Mouse (Mus musculus) limb, embryonic 10.5 days (tissue): ENCODE results near the gene Pcnx. TPM values are rescaled to one million over a fixed set of nuclear protein-coding genes. Genes with fewer than 3 reads are reported as not detected.
A peak's percentile ranks its signal among the peaks of the same experiment; 100 is the strongest.

Experiments used
- DNase-seq: peaks from one replicate; pipeline ENCODE4 v3.0.0-alpha.2; 2017; ENCODE audit warnings: low spot score
- H3K27ac ChIP-seq: fragments of 300-500 bp; sonication (generic); 2 replicates; pipeline ENCODE4 v1.5.1; 2016; ENCODE audit warnings: mild to moderate bottlenecking
- H3K27me3 ChIP-seq: fragments of 300-500 bp; sonication (generic); 2 replicates; pipeline ENCODE4 v1.6.1; 2016; ENCODE audit warnings: low read depth, mild to moderate bottlenecking; ENCODE audit not compliant: poor library complexity, severe bottlenecking
- H3K36me3 ChIP-seq: fragments of 300-500 bp; sonication (generic); 2 replicates; pipeline ENCODE4 v1.6.1; 2016; ENCODE audit warnings: mild to moderate bottlenecking, moderate library complexity
- H3K4me1 ChIP-seq: fragments of 300-500 bp; sonication (generic); 2 replicates; pipeline ENCODE4 v1.6.1; 2016
- H3K4me3 ChIP-seq: fragments of 300-500 bp; sonication (generic); 2 replicates; pipeline ENCODE4 v1.5.1; 2016; ENCODE audit warnings: mild to moderate bottlenecking, moderate library complexity
- H3K9me3 ChIP-seq: fragments of 300-500 bp; sonication (generic); replicated peaks from 2 replicates; pipeline ENCODE4 v1.6.1; 2016; ENCODE audit warnings: mild to moderate bottlenecking
- WGBS: fragments of 180-500 bp; shearing (Covaris S2); methylation state at CpG from one replicate; pipeline ENCODE4 v1.1.7; 2016; 5-methylcytosine and 5-hydroxymethylcytosine counted together
- polyA plus RNA-seq: library from polyadenylated mRNA; unstranded; fragments of >200 nt; fragmentation: Nextera tagmentation; extraction: Ambion mirVana; gene quantifications from 2 replicates; pipeline ENCODE4 v1.2.1, GENCODE M21; 2016

Gene Pcnx
- polyA plus RNA-seq, 1 experiment from 2014 or later = 8.3 TPM

DNA sequence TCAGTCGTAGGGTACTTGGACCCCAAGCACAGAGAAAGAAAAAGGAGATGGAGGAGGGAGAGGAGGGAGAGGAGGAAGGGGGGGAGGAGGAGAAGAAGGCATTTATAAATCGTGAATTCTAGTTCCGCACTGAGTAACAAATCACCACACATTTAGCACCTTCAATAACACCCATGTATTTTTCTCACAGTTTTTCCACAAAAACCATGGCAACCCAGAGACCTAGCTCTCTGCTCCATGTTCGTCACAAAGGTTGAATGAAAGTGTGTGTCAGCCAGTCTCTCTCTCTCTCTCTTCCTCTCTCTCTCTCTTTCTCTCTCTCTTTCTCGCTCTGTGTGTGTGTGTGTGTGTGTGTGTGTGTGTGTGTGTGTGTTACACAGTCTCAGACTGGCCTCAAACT, 22.4 kb upstream of the Pcnx start:
- Histone ChIP-seq H3K9me3 (no peaks in the 10 kb centered on the region), H3K27ac (no peak overlapping the region), H3K4me1 (peaks cover 3% of the 10 kb centered on the region; the same call in 1 of the 2 replicates), H3K27me3 (no peaks in the 10 kb centered on the region), H3K36me3 (no peaks in the 10 kb centered on the region), H3K4me3 (no peak overlapping the region)
- WGBS = 77% methylated on average over 5 of the region's 5 CpGs
- no peak for DNase-seq

DNA sequence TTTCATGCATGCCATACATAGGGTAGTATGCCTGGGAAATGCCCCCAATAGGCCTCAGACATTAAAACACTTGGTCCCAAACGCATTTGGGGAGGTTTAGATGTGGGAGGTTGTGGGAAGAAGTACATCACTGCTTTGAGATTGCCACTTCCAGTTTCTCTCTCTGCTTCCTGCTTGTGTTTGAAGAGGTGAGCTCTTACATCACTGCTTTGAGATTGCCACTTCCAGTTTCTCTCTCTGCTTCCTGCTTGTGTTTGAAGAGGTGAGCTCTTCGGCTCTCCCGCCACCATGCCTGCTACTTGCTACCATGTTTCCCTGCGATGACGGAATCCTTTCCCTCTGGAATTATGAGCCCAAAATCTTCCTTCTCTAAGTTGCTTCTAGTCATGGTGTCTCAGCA, 20.2 kb upstream of the Pcnx start:
- 95% methylated on average over 5 of the region's 5 CpGs for WGBS
- no peaks in the 10 kb centered on the region for H3K9me3 ChIP-seq

DNA sequence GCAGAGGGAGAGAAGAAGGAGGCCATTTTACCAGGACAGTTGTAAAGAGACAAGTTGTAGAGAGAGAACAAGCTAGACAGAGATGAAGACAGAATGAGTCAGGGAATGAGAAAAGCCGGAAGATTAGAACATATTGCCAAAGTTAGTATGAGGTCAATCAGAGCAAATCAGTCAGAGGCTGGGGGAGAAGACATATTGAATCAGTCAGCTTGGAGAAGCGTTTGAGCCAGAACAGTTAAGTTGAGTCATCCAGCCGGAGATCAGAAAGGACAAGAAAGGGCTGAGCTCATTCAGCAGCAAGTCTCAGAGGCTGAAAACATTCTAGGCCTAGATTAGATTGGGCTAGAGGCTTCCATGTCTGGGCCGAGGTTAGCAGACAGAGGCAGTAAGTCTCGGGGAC, 18.8 kb upstream of the Pcnx start:
- Histone ChIP-seq H3K27me3 (peaks cover 8% of the 10 kb centered on the region), H3K9me3 (no peaks in the 10 kb centered on the region), H3K27ac (no peak overlapping the region), H3K4me3 (no peak overlapping the region), H3K4me1 (peaks cover 14% of the 10 kb centered on the region), H3K36me3 (no peaks in the 10 kb centered on the region)
- 88% methylated on average over 5 of the region's 5 CpGs for WGBS
- DNase-seq = no peak

More for the DNA sequence above, 20.2 kb upstream of the Pcnx start:
- Histone ChIP-seq H3K27ac (no peak overlapping the region), H3K4me1 (peaks cover 5% of the 10 kb centered on the region), H3K36me3 (no peaks in the 10 kb centered on the region), H3K4me3 (no peak overlapping the region), H3K27me3 (no peaks in the 10 kb centered on the region)
- DNase-seq = no peak

DNA sequence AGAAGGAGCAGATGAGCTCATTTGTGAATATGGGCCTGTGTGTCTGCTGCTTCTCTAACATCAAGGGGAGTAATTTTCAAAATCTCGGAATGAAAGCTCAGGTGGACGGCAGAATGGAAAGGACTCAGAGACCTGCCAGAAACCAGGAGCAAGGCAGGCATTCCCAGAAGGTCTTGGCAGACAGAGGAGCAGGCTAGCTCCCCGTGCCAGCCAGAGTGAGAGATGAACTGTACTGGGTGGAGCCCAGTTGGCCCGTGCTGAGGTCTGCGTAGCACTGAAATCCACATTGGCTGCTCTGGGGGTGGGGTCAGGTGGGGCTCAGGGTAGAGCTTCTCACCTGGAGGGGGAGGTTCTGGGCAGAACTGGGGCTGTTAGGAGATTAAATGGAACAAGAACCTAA, 16.3 kb upstream of the Pcnx start:
- peaks cover 10% of the 10 kb centered on the region for H3K4me1 ChIP-seq
- DNase-seq = no peak
- WGBS = 81% methylated on average over 5 of the region's 5 CpGs
- H3K4me3 ChIP-seq = no peak overlapping the region
- no peak overlapping the region for H3K27ac ChIP-seq
- no peaks in the 10 kb centered on the region for H3K36me3 ChIP-seq
- H3K9me3 ChIP-seq = no peaks in the 10 kb centered on the region
- peaks cover 22% of the 10 kb centered on the region for H3K27me3 ChIP-seq

DNA sequence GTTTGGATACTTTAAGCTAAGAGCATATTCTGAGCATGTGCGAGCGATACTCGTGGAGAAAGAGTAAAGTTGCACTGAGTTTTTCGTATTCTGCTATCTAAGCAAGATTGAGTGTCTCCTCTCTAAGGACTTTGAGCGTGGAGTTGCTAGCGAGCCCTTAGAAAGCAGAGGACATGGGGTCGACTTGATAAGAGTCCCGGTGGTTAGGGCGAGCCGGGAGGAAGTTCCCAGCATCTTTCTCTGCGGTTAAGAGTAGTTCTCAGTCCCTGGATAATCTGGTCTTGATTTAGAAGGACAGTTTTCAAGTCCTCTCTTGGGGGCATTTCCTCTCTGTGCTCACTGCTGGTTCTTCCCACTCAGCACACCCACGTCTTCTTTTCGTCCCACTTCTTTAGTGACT, 15.3 kb upstream of the Pcnx start:
- Histone ChIP-seq H3K27me3 (peaks cover 22% of the 10 kb centered on the region), H3K4me1 (peaks cover 10% of the 10 kb centered on the region), H3K36me3 (no peaks in the 10 kb centered on the region), H3K27ac (no peak overlapping the region), H3K9me3 (no peaks in the 10 kb centered on the region), H3K4me3 (peak overlapping the region; percentile 15; the same call in 1 of the 2 replicates)
- WGBS = 56% methylated on average over 13 of the region's 13 CpGs
- DNase-seq = no peak

DNA sequence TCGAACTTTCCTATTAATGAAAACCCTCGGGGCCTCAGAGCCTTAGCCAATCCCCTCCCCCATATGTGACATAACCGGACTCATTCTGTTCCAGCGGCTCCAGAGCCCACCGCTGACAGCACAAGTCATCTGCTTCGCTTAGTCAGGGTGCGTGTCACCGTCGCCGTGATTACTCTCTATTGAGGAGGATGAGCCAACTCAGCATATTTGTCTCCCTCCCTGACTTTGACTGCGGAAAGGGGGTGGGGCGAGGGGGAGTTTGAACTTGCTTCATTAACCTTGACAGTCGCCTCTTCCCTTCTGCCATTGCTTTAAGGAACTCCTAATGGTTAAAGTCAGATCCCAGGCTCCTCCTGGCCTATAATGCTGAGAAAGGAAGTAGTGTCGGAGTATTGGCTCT, 14.8 kb upstream of the Pcnx start:
- H3K4me1 ChIP-seq = peaks cover 10% of the 10 kb centered on the region
- no peaks in the 10 kb centered on the region for H3K36me3 ChIP-seq
- H3K27me3 ChIP-seq = peaks cover 22% of the 10 kb centered on the region
- 28% methylated on average over 14 of the region's 14 CpGs for WGBS
- H3K27ac ChIP-seq = no peak overlapping the region
- H3K9me3 ChIP-seq = no peaks in the 10 kb centered on the region
- no peak for DNase-seq
- peak overlapping the region; percentile 15; the same call in 1 of the 2 replicates for H3K4me3 ChIP-seq

DNA sequence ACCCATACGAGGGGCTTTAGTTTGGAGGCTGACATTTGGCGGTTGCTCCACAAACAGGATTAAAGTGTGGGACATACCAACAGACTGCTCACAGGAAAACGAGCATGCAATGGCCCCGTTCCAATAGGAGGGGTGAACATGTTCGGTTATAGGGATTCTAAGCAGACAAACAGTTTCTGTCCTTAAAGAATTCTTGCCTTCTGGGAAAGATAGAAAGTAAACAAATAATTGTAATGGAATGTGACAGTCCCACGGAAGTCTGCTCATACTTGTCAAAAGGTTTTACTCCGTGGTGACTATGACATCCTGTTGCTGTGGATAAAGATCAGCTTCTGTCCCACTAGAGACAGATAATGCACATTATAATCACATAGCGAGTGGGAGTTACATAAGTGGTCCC, 10.2 kb upstream of the Pcnx start:
- H3K9me3 ChIP-seq = no peaks in the 10 kb centered on the region
- no peak for DNase-seq
- peaks cover 38% of the 10 kb centered on the region for H3K27me3 ChIP-seq
- peaks cover 9% of the 10 kb centered on the region for H3K4me1 ChIP-seq
- WGBS = 82% methylated on average over 8 of the region's 8 CpGs
- H3K27ac ChIP-seq = no peak overlapping the region
- no peaks in the 10 kb centered on the region for H3K36me3 ChIP-seq
- H3K4me3 ChIP-seq = no peak overlapping the region

DNA sequence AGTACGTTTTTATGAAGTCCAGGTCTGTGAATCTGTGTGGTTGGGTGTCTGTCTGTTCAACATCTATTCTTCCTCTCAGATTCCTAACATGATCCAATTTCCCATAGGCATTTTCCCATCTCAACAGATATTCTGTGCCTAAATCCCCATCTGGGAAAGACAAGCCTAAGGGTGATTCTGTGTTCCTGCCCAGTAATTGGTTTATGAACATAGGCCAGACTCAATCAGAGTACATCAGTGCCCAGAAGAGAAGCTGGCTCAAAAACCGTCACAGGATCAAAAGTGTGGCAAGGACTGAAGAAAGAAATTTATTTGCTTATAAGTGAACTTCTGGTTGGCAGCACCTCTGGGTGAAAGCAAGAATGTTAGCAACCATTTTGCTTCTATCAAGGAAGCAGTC, 7.3 kb upstream of the Pcnx start:
- Histone ChIP-seq H3K4me3 (no peak overlapping the region), H3K27ac (no peak overlapping the region), H3K27me3 (peaks cover 44% of the 10 kb centered on the region), H3K9me3 (no peaks in the 10 kb centered on the region), H3K36me3 (no peaks in the 10 kb centered on the region), H3K4me1 (peaks cover 12% of the 10 kb centered on the region)
- DNase-seq = no peak
- 91% methylated on average over 2 of the region's 2 CpGs for WGBS

DNA sequence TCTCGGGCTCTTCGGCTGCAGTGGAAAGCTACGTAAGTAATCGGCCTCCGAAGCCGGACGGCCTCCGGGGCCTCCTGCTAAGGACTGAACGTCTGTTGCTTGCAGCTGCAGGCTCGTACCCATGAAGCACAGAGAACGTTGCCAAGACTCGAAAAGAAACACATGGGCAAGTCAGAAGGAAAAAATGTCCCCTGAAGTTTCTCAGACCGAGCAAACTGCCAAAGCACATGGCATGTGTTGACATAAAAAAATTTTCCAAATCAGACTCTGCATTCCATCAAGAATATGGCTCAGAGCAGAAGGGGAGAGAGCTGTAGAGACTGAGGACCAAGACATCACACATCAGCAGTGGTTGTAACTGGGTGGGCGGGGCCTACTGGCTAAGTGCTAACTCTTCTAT, 6.8 kb upstream of the Pcnx start:
- H3K9me3 ChIP-seq = no peaks in the 10 kb centered on the region
- H3K36me3 ChIP-seq = no peaks in the 10 kb centered on the region
- WGBS = 93% methylated on average over 14 of the region's 14 CpGs
- no peak for DNase-seq
- peaks cover 16% of the 10 kb centered on the region for H3K4me1 ChIP-seq
- no peak overlapping the region for H3K27ac ChIP-seq
- H3K27me3 ChIP-seq = peaks cover 42% of the 10 kb centered on the region
- no peak overlapping the region for H3K4me3 ChIP-seq

DNA sequence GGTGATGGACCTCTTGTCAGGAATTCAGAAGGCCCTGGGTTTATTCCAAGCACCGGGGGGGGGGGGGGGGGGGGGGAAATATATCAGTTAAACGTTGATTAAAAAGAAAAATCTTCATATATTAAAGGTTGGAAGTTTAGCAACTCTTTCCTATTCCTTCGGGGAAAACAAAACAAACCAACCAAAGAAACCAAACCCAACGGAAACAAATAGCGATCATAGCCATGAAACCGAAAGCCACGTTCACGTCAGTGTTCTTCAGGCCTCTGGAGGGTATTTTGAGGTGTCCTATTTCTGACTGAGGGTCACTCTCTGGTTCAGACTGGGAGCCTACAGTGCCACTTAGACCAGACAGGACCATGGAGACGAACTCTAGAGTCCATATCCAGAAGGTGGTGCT, 6.3 kb upstream of the Pcnx start:
- DNase-seq = no peak
- peaks cover 17% of the 10 kb centered on the region for H3K4me1 ChIP-seq
- no peak overlapping the region for H3K4me3 ChIP-seq
- no peaks in the 10 kb centered on the region for H3K36me3 ChIP-seq
- H3K27me3 ChIP-seq = peaks cover 43% of the 10 kb centered on the region
- WGBS = 86% methylated on average over 9 of the region's 9 CpGs
- no peak overlapping the region for H3K27ac ChIP-seq
- no peaks in the 10 kb centered on the region for H3K9me3 ChIP-seq

DNA sequence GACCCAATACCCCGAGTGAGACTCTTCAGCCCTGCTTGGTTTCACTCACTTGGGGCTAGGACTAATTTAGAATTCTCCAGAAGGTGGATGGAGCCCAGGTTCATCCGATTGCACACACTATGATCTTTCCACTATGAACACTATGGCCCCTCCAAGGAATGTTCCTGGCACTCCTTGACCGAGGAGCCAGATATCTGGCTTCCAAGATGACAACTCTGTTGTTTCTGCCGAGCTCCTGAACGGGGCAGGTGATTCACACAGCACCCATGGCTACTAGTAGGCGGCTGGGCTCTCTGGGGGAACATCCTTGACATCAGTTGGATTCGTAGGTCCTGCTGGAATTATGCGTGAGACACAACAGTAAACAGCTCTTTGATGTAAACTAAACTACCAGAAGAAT, 4.8 kb upstream of the Pcnx start:
- Histone ChIP-seq H3K4me1 (peaks cover 26% of the 10 kb centered on the region), H3K27ac (no peak overlapping the region), H3K27me3 (peaks cover 47% of the 10 kb centered on the region), H3K36me3 (no peaks in the 10 kb centered on the region), H3K4me3 (no peak overlapping the region), H3K9me3 (no peaks in the 10 kb centered on the region)
- WGBS = 82% methylated on average over 8 of the region's 8 CpGs
- no peak for DNase-seq

DNA sequence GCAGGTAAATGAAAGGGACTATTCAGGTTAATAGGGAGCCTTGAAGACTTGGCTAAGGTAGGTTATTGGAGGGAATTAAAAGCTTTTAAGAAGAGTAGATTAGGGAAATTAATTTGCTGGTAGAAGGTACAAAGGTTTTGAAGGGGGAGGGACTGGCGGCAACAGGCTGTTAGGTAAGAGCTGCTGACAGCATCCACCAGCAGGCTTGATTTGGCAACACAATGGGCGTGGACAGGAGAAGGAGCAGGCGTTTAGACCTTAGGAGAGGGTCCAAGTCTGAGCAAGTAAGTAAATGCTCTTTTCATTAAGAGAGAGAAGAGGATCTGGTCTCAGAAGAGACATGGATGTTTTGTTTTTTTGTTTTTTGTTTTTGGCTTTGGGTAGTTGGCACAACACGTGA, 3.1 kb upstream of the Pcnx start:
- WGBS = 38% methylated on average over 4 of the region's 4 CpGs
- H3K27ac ChIP-seq = no peak overlapping the region

DNA sequence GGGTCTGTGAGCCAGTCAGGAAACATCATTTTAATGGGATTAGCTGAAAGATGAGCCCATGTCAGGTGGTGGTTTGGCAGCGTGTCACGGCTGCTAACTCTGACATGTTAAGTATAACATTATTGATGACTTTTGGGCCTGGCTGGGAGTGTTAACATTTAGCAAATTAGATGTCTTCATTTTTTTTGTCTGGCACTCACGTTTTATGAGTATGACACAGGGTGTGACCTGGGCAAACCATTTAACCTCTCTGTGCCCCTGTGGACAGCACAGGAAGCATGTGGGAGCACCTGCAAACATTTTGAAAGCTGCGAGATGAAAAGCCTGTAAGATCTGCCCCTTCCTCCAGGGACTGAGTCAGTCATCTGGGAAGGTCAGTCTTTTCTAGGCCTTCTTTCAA, 2.6 kb upstream of the Pcnx start:
- 9% methylated on average over 4 of the region's 4 CpGs for WGBS

More for the DNA sequence above, 3.1 kb upstream of the Pcnx start:
- Histone ChIP-seq H3K27me3 (peaks cover 47% of the 10 kb centered on the region), H3K4me3 (no peak overlapping the region), H3K4me1 (peaks cover 33% of the 10 kb centered on the region), H3K36me3 (no peaks in the 10 kb centered on the region), H3K9me3 (no peaks in the 10 kb centered on the region)
- DNase-seq = no peak

DNA sequence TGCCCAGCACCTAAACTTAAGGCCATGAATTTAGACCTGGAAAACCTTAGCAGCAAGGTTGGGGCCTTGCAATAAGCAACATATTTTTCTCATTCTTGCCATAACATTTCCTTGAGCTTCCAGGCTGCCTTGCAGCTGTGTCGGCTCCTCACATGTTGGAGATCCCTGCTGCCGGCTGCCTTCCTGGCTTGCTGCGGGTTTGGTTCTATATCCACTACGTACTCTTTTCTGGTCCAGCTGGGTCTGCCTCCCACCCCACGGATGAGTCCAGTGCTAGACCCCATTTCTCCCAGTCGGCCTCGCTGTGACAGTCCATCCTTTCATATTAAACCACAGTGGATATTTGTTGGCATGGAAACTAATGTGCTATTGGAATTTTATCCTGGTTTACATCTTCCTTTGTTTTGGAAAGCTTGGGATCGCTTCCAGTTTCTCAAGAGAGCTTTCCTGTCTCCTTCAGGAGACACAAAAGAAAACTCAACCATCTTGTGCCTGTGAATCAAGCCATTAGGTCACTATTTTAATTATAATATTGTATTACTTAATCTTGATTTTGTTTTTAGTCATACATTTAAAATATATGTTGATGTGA, 1.7 kb upstream of the Pcnx start:
- Histone ChIP-seq H3K36me3 (no peaks in the 10 kb centered on the region), H3K27ac (no peak overlapping the region), H3K4me3 (no peak overlapping the region), H3K4me1 (peaks cover 43% of the 10 kb centered on the region), H3K9me3 (no peaks in the 10 kb centered on the region), H3K27me3 (peaks cover 41% of the 10 kb centered on the region)
- DNase-seq = no peak
- 77% methylated on average over 8 of the region's 8 CpGs for WGBS

More for the DNA sequence above, 2.6 kb upstream of the Pcnx start:
- DNase-seq = no peak
- peaks cover 43% of the 10 kb centered on the region for H3K27me3 ChIP-seq
- no peak overlapping the region for H3K27ac ChIP-seq
- no peaks in the 10 kb centered on the region for H3K36me3 ChIP-seq
- H3K4me1 ChIP-seq = peaks cover 38% of the 10 kb centered on the region
- H3K4me3 ChIP-seq = no peak overlapping the region
- H3K9me3 ChIP-seq = no peaks in the 10 kb centered on the region
